Mouse (Mus musculus) liver, embryonic 14.5 days (tissue): ENCODE measurements at regions not wholly inside any gene's neighbourhood (a gene's known extent, or its start where the extent isn't known, plus 50 kb on each side); places are given as distances from the start of the nearest gene placed in this dataset.

Experiments used
- CTCF ChIP-seq: IDR thresholded peaks from 2 replicates; pipeline ENCODE4 v1.5.1; 2016; ENCODE audit warnings: antibody characterized with exemption, low read depth, control low read depth
- EP300 ChIP-seq: IDR thresholded peaks from 2 replicates; pipeline ENCODE4 v1.6.1; 2016; ENCODE audit warnings: antibody characterized with exemption, low read depth

- no peak for TF ChIP-seq CTCF
- TF ChIP-seq EP300: no peak
Measured at GRCm38 (mm10) chr6:140162729-140163128, 121.5 kb upstream of the Plcz1 start.
